Mouse (Mus musculus) olfactory bulb, adult 2 months (tissue): Measurements from ENCODE around the gene Plcg1.

ENCODE experiments used
- CTCF ChIP-seq: fragments of 200-500 bp; IDR thresholded peaks from 2 replicates; pipeline ENCODE4 v1.5.1; 2012; ENCODE audit warnings: low read depth, mild to moderate bottlenecking, low read length, moderate library complexity; ENCODE audit not compliant: insufficient read depth
- POLR2A ChIP-seq: fragments of 200-500 bp; IDR thresholded peaks from 2 replicates; pipeline ENCODE4 v1.6.1; 2012; ENCODE audit warnings: mild to moderate bottlenecking, low read depth, low read length, moderate library complexity; ENCODE audit not compliant: insufficient read depth

DNA sequence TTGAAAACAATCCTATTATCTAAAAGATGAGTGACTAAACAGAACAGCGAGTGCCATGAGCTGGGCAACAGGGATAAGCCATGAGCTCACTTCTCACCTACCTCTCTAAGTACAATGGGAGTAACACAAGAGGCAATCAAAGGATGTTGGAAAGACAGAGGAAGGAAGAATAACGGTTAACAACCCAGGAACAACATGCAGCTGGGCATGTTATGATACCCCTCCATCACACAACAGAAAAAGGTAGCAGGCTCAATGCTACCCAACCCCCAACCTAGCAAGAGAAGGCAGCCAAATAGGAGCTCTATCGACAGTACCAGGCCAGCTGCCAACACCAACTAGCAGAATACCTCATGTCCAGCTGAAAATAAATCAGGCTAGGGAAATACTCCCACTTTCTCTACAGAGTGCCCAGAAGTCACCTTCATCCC, 75.0 kb downstream of the Plcg1 start:
- TF ChIP-seq CTCF (no peak), POLR2A (no peak)
